Mouse (Mus musculus) gastrocnemius, postnatal 4 days (tissue): Measurements from ENCODE around the gene Casq1. TPM values are rescaled to one million over a fixed set of nuclear protein-coding genes. Genes with fewer than 3 reads are reported as not detected.
"Not testable (repeated sequence)": the region's sequence is repeated elsewhere in the genome, so short reads cannot be mapped to it uniquely, and the experiment has no call there.

ENCODE experiments used
- DNase-seq, 2 experiments: peaks; one replicate each; pipeline ENCODE4 v3.0.0; 2021 to 2022; ENCODE audit warnings: low spot score in 2 of 2, mixed read lengths in 2 of 2
- long read RNA-seq, 2 experiments: library from polyadenylated mRNA; stranded (forward); transcript quantifications; one replicate each; pipeline ENCODE4 v2.0.0; 2021
- total RNA-seq, 2 experiments: library from RNA; stranded (reverse); gene quantifications; 2 replicates each; pipeline ENCODE4 v1.2.3; 2021

Gene Casq1
- total RNA-seq: 1,000 to 10,000 TPM; 2,015 to 2,024 TPM
- long read RNA-seq, experiment 1, transcript Casq1-201 (11 exons, 1,847 nt): major isoform, 3,005 of 3,226 reads
- long read RNA-seq, experiment 1, partial matches to known transcripts: 52 of 3,226 reads
- long read RNA-seq, experiment 1, other reads (novel, unspliced or antisense): 167 of 3,226 reads
- long read RNA-seq, experiment 2, transcript Casq1-201 (11 exons, 1,847 nt): major isoform, 3,548 of 3,811 reads
- long read RNA-seq, experiment 2, partial matches to known transcripts: 54 of 3,811 reads
- long read RNA-seq, experiment 2, other reads (novel, unspliced or antisense): 206 of 3,811 reads

DNA sequence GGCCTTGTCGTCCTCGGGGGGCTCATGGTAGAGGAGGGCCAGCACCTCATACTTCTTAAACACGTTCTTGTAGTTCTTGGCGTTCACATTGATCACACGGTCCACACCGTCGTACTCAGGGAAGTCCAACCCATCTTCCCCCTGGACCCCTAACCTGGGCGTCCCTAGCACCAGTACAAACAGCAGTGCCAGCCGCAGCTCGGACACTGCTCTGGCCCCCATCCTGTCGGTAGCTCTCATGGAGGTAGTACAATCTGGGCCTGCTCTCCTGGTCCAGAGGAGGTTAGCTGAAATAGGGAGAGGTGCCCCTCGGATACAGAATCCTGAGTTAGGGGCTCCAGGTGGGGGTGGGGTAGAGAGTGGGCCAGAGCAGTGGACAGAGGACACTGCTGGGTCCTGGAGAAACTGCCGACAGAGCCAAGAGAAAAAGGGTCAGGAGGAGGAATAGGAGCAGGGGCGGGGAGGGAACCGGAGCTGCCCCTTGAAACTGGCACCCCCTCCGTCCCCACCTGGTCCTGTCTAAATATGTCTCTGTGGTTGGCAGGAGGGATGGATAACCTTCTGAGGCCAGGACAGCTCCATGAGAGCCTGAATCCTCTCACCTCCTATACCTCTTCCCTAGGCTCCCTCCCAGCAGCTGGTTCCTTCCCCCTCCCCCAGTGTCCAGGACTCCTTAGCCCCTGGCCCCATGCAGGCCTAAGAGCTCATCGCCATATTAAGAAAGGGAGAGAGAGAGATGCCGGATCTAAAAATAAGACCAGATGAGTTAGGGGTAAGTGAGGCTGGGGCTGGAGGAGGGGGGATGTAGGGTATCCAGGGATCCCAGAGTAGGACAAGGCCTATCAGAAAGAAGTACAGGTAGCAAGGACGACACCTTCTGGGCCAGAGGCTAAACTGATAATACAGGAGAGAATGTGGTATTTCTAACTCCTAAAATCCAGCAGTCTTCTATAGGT lies at the start of gene Casq1:
TSS of gene Casq1 (minus strand) at position 418 of the 956 bp plus-strand sequence.
- no peak for DNase-seq

DNA sequence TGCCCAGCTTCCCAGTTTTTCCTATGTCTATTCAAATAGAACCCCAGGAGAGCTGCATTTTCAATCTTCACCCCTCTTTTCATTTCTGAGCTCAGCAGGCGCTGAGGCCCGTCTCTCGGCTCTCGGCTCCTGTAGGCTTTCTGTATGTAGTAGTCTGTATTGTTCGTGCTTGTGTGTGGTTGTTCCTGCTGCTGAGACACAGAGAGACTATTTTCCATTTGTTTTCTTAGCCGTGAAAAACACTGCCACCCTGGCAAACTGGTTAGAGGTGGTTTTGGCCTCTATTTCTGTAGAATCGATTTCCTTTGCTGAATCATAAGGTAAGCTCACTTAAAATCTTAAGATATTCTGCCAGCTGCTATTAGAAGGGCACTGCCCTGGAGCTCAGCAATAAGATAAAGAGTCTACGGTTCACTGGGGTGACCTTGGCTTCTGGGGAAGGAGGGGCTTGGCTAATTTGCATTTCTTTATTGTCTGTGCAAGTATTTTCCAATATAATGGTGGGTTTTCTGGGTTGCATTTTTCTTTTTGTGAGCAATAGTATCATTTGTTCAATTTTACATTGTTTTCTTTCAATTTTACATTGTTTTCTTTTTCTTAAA lies 41.9 kb upstream of the Casq1 start, which contains the start of gene Igsf8:
TSS of gene Igsf8 (plus strand) at position 165 of the 602 bp plus-strand sequence.
- DNase-seq: no peak

- no peak for DNase-seq
Measured at GRCm38 (mm10) chr1:172258314-172258713, 38.6 kb upstream of the Casq1 start, which contains the start of gene Atp1a4. Gene Atp1a4, minus strand, starts transcription at chr1:172258414.

GRCm38 (mm10) chr1:172247679-172248078 lies 28.0 kb upstream of the Casq1 start:
- DNase-seq: peak in 1 of 2 experiments; percentile 27

- DNase-seq: no peak
Measured at GRCm38 (mm10) chr1:172247216-172247615, 27.5 kb upstream of the Casq1 start.

DNA sequence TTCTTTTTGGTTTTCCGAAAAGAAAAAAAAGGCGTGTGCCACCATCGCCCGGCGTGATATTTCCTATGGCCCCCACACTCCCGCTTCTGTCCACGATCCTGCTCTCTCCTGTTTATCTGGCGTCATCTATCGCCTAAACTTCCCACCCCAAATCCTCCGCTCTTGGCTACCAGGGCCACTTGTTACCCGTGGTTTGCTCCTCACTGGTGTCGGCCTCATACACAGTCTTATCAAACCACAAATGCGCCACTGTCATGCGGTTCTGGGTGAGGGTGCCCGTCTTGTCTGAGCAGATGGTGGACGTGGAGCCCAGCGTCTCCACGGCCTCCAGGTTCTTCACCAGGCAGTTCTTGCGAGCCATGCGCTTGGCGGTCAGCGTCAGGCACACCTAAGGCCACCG lies 25.0 kb upstream of the Casq1 start:
- not testable (repeated sequence) for DNase-seq

GRCm38 (mm10) chr1:172243547-172244205 lies 24.0 kb upstream of the Casq1 start:
- peak in 1 of 2 experiments; percentile 38 for DNase-seq

DNA sequence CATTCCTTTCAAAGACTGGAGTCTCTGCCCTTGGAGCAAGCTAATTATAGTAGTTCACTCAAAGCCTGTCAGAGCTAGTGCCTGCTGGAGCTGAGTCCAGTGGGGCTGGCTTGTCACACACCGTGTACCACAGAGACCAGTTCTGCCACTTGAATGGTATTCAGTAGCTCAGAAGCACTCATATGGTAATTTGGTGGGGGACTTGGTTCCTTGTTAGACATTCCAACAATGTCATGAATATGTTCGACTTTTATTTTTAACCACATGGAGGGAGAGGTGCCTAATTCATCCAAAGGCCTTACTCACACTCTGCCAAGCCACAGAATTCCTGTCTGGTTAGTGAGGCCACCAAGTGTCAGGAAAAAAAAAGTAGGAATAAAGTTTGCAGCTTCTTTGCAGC lies 22.7 kb upstream of the Casq1 start:
- DNase-seq: no peak

DNA sequence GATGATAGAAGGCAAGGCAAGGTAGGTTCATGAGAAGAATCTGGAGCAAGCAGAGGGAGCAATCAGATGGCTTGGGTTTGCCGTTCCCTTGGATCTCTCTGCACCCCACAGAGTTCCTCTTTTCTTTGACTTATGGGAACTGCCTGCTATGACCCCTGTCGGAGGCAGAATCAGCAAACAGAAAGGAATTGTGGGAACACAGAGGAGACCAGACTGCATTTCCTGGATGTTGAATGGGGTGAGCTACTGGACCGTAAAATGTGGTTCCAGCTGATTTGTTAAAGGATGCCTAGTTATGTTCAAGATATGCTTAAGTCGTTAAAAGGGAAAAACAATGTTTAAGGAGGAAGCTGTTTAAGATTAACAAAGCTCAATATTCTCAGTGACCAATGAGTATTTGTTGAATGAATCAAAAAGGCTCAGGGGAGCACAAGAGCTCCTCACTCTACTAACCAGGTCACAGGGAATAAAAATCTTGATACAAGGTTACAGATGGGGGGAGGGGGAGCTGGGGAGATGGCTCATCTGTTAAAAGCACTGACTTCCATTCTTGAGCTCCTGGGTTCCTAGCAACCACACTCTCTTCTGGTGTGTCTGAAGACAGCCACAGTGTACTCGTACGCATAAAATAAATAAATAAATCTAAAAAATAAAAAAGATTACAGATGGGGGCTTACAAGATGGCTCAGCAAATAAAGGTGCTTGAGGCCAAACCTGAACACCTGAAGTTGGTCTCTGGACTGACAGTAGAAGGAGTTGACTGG lies 21.5 kb upstream of the Casq1 start:
- no peak for DNase-seq

GRCm38 (mm10) chr1:172229215-172229614 lies 9.5 kb upstream of the Casq1 start:
- DNase-seq: no peak

DNA sequence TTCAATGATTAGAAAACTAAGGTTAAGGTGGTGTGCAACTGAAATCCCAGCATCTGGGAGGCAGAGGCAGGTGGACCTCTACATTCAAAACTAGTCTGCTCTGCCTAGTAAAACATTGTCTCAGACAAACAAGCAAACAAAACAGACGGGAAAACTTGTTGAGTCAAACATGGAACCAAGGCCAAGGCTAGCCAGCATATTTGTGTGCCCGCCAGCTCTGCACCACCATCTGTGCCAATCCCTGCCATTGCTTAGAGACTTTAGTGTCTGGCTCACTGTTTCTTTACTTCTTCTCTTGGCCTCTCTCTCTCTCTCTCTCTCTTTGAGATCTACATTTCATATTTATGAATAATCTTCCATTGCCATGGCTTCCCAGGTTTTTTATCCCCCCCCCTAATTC lies 8.5 kb upstream of the Casq1 start:
- no peak for DNase-seq

GRCm38 (mm10) chr1:172221297-172222063 lies 1.8 kb upstream of the Casq1 start:
- no peak for DNase-seq

GRCm38 (mm10) chr1:172220414-172220813 lies 746 bp upstream of the Casq1 start:
- DNase-seq: peak; percentile 57 to 81

DNA sequence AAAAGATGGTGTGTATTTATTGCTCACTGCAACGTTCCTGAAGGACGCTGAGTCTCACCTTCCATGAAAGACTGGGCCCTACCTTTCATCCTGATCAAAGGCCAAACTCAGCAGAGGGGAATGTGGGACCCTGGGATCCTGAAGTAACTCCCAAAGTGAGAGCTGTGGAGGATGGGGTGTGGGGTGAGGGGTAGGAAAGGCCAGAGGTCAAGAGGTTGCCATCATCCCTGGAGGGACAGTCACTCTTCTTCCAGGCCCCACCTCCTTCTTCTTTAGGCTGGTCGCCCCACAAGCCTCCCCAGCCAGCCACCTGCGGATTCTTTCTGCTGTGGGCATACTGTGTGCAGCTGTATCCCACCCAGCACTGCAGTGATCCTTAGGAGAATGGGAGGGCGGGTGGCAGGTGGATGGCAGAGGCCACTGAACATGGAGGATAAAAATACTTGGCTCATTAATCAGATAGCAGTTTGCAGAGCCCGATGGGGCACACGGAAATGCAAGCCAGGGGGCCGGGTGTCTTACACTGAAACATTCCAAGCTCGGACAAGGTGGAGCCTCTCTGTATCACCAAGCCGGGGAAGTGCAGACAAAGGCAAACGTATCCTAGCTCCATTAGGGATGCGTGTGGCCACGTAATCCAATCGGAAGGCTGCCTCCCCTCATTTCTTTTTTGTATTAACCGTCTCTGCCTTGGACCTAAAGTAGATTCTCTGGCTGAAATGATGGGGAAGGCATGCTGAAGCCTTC lies 1.3 kb downstream of the Casq1 start:
- no peak for DNase-seq

DNA sequence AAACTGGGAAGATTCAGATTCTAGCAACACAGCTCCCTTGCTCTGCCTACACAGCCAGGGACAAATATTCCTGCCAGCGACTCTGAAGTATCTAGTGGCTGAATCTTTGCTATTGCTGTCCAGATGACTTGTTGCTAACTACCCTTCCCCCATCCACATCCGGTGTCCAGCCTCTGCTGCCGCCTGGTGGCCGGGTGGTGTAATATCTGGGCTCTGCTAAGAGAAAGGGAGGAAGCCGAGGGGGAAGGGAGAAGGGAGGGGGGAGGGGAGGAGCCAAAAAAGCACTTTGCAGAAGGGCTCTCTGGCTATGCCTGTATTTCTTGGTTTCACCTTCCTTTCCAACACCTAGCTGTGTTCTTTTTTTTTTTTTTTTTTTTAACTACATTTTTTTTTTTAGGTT lies 2.5 kb downstream of the Casq1 start:
- peak; percentile 90 to 91 for DNase-seq

DNA sequence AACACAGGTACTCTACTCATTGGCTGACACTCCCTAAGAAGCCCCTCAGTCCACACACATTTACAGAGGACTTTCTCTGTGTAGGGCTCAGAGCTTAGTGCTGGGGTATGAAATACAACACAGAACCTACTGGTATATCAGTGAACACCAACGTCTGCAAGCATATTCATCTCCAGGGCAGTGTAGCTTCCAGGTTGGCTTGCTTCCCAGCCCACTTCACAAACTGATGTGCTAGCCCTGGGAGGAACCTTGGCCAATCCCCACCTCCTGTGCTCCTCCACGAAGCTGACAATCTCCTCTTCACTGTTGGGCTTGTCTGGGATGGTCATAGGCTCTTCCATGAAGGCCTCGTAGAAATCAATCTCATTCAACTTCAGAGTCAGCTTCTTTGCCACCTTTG lies 4.9 kb downstream of the Casq1 start:
- DNase-seq: peak in 1 of 2 experiments; percentile 63

DNA sequence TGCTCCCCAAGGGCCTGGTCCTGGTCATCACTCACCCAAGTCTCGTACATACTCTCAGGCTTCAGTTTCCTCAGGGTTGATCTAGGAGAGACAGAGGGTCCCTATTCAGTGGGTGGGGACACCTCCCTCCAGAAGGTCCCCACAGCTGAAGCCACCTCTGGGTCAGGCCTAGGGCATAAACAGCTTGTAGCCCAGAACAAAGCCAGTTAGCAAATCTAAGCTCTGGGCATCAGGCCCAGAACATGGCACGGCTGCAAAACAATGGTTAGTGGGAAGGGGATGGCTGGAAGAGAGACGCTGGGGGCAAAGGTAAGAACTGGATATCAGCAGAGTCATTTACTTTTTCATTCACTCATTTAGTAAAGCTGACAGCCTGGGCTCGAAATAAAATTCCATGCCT lies 5.9 kb downstream of the Casq1 start:
- DNase-seq: no peak

DNA sequence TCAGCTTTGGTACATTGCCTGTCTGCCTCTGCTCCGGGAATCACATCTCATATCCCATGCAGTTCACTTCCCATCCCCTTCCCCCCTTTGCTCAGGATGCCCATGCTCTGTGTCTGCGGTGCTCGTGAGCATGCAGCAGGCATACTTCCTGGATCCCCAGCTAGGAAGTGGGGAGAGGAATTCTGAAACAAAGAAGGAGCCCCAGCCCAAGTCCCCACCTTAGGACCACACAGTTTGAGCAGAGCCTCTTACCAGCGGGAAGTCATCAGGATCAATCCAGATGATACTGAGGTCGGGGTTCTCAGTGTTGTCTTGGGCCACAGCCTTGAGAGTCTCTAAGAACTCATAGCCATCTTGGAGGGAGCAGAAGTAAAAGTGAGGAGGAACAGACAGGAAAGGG lies 6.9 kb downstream of the Casq1 start:
- no peak for DNase-seq

- no peak for DNase-seq
Measured at GRCm38 (mm10) chr1:172207111-172207584, 12.5 kb downstream of the Casq1 start.
